Comparison of ENCODE assay signal across 7 mouse cellular contexts in the genomic region with DNA sequence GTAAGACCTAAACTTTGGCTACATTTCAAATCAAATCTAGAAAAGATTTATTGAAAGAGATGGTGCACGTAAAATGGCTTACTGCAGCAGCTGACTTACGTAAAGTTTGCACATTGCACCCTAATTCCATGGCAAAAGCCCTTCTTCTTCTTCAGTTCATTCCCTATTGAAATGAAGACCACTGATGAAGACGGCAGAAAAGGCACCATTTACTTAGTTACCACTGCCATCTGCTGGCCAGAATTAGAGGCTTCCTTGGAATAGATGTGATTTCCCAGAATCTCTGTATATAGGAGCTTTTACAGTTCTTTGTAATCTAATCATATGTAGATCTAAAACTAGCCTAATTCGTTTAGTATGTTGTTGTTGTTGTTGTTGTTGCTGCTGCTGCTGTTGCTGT.
DNase-seq lines count a peak whose midpoint lies in the region.

No protein-coding gene starts in this region.

- DNase-seq in CD4-positive helper T cell, adult 2 months (ENCODE audit: low read depth, low spot score): peak; percentile 24
- peak; percentile 19 for DNase-seq in MN1 (ENCODE audit: low spot score)
- peak; percentile 84 to 86 for DNase-seq in cerebellum, postnatal 14 days
- DNase-seq in frontal cortex, postnatal 36 days (ENCODE audit: low spot score in 2 of 2): peak; percentile 72 to 91
- DNase-seq in layer of hippocampus, adult 18-20 months (ENCODE audit: low spot score in 2 of 2): peak; percentile 42 to 92
- DNase-seq in lung, postnatal 14 days: peak; percentile 81
- peak; percentile 78 for DNase-seq in retina, postnatal 1 day

Comparison
In these comparisons a context has a peak if more than half of its experiments do, and no peak if none do; other contexts are left out.
1. Peak in every context shown above with its lines: DNase-seq.
2. DNase-seq: peak in every context shown above with its lines; median percentile 85 in cerebellum, postnatal 14 days; 82 in frontal cortex, postnatal 36 days; 81 in lung, postnatal 14 days; 78 in retina, postnatal 1 day; 67 in layer of hippocampus, adult 18-20 months; 24 in CD4-positive helper T cell, adult 2 months; 19 in MN1.